ENCODE assay signal across 8 mouse cellular contexts in the genomic region with DNA sequence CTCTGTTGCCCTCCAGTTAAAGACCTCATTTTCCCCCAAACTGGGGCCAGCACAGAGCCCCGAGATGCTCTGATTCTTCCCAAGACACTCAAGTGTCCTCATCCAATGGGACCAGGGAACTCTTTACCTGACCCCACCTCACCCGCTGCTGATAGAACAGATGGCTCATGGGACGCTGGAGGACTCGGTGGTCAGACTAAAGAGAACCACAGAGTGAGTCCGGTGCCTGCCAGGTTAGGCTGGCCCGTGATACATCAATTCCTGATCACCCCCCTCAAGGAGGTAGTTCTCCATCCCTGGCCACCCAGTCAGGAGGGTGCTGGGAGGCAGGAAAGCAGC. TPM values are rescaled to one million over a fixed set of nuclear protein-coding genes. Genes with fewer than 3 reads are reported as not detected.
DNase-seq lines count a peak whose midpoint lies in the region; ATAC-seq and TF ChIP-seq lines count a peak whose summit lies in the region.

No protein-coding gene starts in this region.

- no peaks in the 10 kb centered on the region for H3K36me3 ChIP-seq in kidney, embryonic 15.5 days
- H3K36me3 ChIP-seq in intestine, embryonic 15.5 days, result no peaks in the 10 kb centered on the region
- H3K36me3 ChIP-seq in neural tube, embryonic 12.5 days, result no peaks in the 10 kb centered on the region

- TF ChIP-seq CTCF in cortical plate, adult 2 months (IDR thresholded peaks at IDR 0.05; ENCODE audit: extremely low read depth, insufficient read depth, low read length), result no peak

- H3K27me3 ChIP-seq in kidney, embryonic 15.5 days, result no peaks in the 10 kb centered on the region; the same call in 1 of the 2 replicates
- H3K27me3 ChIP-seq in intestine, embryonic 15.5 days (replicated peaks), result no peaks in the 10 kb centered on the region
- peaks cover 4% of the 10 kb centered on the region; the same call in 1 of the 2 replicates for H3K27me3 ChIP-seq in neural tube, embryonic 12.5 days (replicated peaks)

- WGBS in kidney, embryonic 15.5 days, result 2% methylated on average over 6 of the region's 6 CpGs
- WGBS in intestine, embryonic 15.5 days, result 2% methylated on average over 6 of the region's 6 CpGs
- WGBS in neural tube, embryonic 12.5 days, result 0% methylated on average over 6 of the region's 6 CpGs

- no peak for ATAC-seq in kidney, embryonic 15.5 days (replicated peaks; ENCODE audit: low FRiP score)
- ATAC-seq in intestine, embryonic 15.5 days, result no peak
- ATAC-seq in neural tube, embryonic 12.5 days (ENCODE audit: low FRiP score, low read depth), result no peak

- peaks cover 44% of the 10 kb centered on the region for H3K4me1 ChIP-seq in kidney, embryonic 15.5 days
- H3K4me1 ChIP-seq in cortical plate, adult 2 months (ENCODE audit: control insufficient read depth, insufficient read depth, low read length), result 0 out of 2 replicates have a peak, but pooled peaks cover 2% of the 10 kb centered on the region
- H3K4me1 ChIP-seq in intestine, embryonic 15.5 days (replicated peaks), result peaks cover 12% of the 10 kb centered on the region
- H3K4me1 ChIP-seq in neural tube, embryonic 12.5 days, result peaks cover 38% of the 10 kb centered on the region

- H3K27ac ChIP-seq in kidney, embryonic 15.5 days, result peak overlapping the region; percentile 48; the same call in 1 of the 2 replicates
- peak overlapping the region; percentile 32; the same call in 1 of the 2 replicates for H3K27ac ChIP-seq in cortical plate, adult 2 months (ENCODE audit: insufficient read depth, low read length)
- no peak overlapping the region for H3K27ac ChIP-seq in intestine, embryonic 15.5 days
- H3K27ac ChIP-seq in neural tube, embryonic 12.5 days, result peak overlapping the region; percentile 75; the same call in 1 of the 2 replicates

- TF ChIP-seq POLR2A in cortical plate, adult 2 months (IDR thresholded peaks at IDR 0.05; ENCODE audit: extremely low read depth, insufficient read depth, low read length), result no peak

- peak overlapping the region; percentile 87 for H3K4me3 ChIP-seq in kidney, embryonic 15.5 days (replicated peaks)
- H3K4me3 ChIP-seq in cortical plate, adult 2 months (ENCODE audit: insufficient read depth, low read length), result peak overlapping the region; percentile 60
- peak overlapping the region; percentile 64 for H3K4me3 ChIP-seq in intestine, embryonic 15.5 days (replicated peaks)
- H3K4me3 ChIP-seq in neural tube, embryonic 12.5 days, result peak overlapping the region; percentile 84

- no peak for DNase-seq in kidney, postnatal 25 days
- no peak for DNase-seq in ovary, postnatal 10 days (ENCODE audit: low spot score)
- no peak for DNase-seq in thymus, adult 18-20 months
- no peak for DNase-seq in layer of hippocampus, postnatal 10 days (ENCODE audit: low spot score in 2 of 2)

- no peaks in the 10 kb centered on the region for H3K9me3 ChIP-seq in kidney, embryonic 15.5 days (replicated peaks)
- no peaks in the 10 kb centered on the region for H3K9me3 ChIP-seq in intestine, embryonic 15.5 days
- H3K9me3 ChIP-seq in neural tube, embryonic 12.5 days, result no peaks in the 10 kb centered on the region

- H3K9ac ChIP-seq in kidney, embryonic 15.5 days, result peak overlapping the region; percentile 71
- H3K9ac ChIP-seq in intestine, embryonic 15.5 days, result peak overlapping the region; percentile 65
- peak overlapping the region; percentile 97 for H3K9ac ChIP-seq in neural tube, embryonic 12.5 days

- peak overlapping the region; percentile 99 for H3K4me2 ChIP-seq in kidney, embryonic 15.5 days
- H3K4me2 ChIP-seq in intestine, embryonic 15.5 days (replicated peaks), result peak overlapping the region; percentile 99
- H3K4me2 ChIP-seq in neural tube, embryonic 12.5 days (replicated peaks), result peak overlapping the region; percentile 82

RNA-seq across cellular contexts. Expression of a gene that starts 1.0 kb away (rescaled TPM):
- polyA plus RNA-seq in kidney, embryonic 15.5 days (2015; fragmentation: Nextera tagmentation; extraction: Ambion mirVana), result 2.0 and 2.4 TPM in 2 replicates
- 40.5 and 42.0 TPM in 2 replicates for polyA plus RNA-seq in cortical plate, adult 2 months (2012; rRNA removed)
- 1.1 and 1.2 TPM in 2 replicates for polyA plus RNA-seq in intestine, embryonic 15.5 days (2015; fragmentation: Nextera tagmentation; extraction: Ambion mirVana)
- 12.8 and 20.1 TPM in 2 replicates for polyA plus RNA-seq in neural tube, embryonic 12.5 days (2016; fragmentation: Nextera tagmentation; extraction: Ambion mirVana)
- total RNA-seq in layer of hippocampus, postnatal 10 days (2021), result 10 to 100 TPM; 64.8 to 68.8 TPM
